Mouse (Mus musculus) heart, postnatal 0 days (tissue): Measurements from ENCODE around the gene Susd1. TPM values are rescaled to one million over a fixed set of nuclear protein-coding genes. Genes with fewer than 3 reads are reported as not detected.

ENCODE experiments used
- ATAC-seq: fragments of 200-750 bp; cut with Nextera tagmentation; 2 replicates; pipeline ENCODE4 v1.8.0; 2017; ENCODE audit warnings: low read depth, moderate number of reproducible peaks, moderate library complexity; ENCODE audit not compliant: insufficient read depth
- DNase-seq: peaks from one replicate; pipeline ENCODE4 v3.0.0-alpha.2; 2016; ENCODE audit warnings: low spot score
- H3K27ac ChIP-seq: fragments of 300-500 bp; sonication (generic); 2 replicates; pipeline ENCODE4 v1.5.1; 2014; ENCODE audit warnings: low read depth, mild to moderate bottlenecking
- H3K27me3 ChIP-seq: fragments of 300-500 bp; sonication (generic); 2 replicates; pipeline ENCODE4 v1.6.1; 2014; ENCODE audit warnings: low read length, mixed read lengths; ENCODE audit not compliant: control insufficient read depth, insufficient read depth
- H3K36me3 ChIP-seq: fragments of 300-500 bp; sonication (generic); replicated peaks from 2 replicates; pipeline ENCODE4 v1.6.1; 2014; ENCODE audit warnings: low read length, mixed read lengths; ENCODE audit not compliant: control insufficient read depth, insufficient read depth
- H3K4me1 ChIP-seq: fragments of 300-500 bp; sonication (generic); 2 replicates; pipeline ENCODE4 v1.6.1; 2014; ENCODE audit warnings: antibody characterized with exemption; ENCODE audit not compliant: control insufficient read depth, insufficient read depth
- H3K4me2 ChIP-seq: fragments of 300-500 bp; sonication (generic); 2 replicates; pipeline ENCODE4 v1.6.1; 2014; ENCODE audit warnings: low read depth, mild to moderate bottlenecking, low read length, moderate library complexity
- H3K4me3 ChIP-seq: fragments of 300-500 bp; sonication (generic); 2 replicates; pipeline ENCODE4 v1.5.1; 2014; ENCODE audit warnings: low read depth, low read length
- H3K9ac ChIP-seq: fragments of 300-500 bp; sonication (generic); replicated peaks from 2 replicates; pipeline ENCODE4 v1.6.1; 2014; ENCODE audit warnings: low read depth, low read length, mixed read lengths
- H3K9me3 ChIP-seq: fragments of 300-500 bp; sonication (generic); replicated peaks from 2 replicates; pipeline ENCODE4 v1.6.1; 2016; ENCODE audit warnings: low read length; ENCODE audit not compliant: control insufficient read depth
- CTCF ChIP-seq: IDR thresholded peaks from 2 replicates; pipeline ENCODE4 v1.5.1; 2016; ENCODE audit warnings: antibody characterized with exemption, control low read depth, low read depth
- EP300 ChIP-seq: IDR thresholded peaks from 2 replicates; pipeline ENCODE4 v1.6.1; 2016; ENCODE audit warnings: antibody characterized with exemption, low read depth
- WGBS: fragments of 180-500 bp; shearing (Covaris S2); extraction: QIAGEN DNeasy Blood & Tissue Kit; methylation state at CpG from one replicate; pipeline ENCODE4 v1.1.7; 2014; 5-methylcytosine and 5-hydroxymethylcytosine counted together
- polyA plus RNA-seq: library from polyadenylated mRNA; unstranded; fragments of >200 nt; fragmentation: Nextera tagmentation; extraction: Ambion mirVana; gene quantifications from 2 replicates; pipeline ENCODE4 v1.2.1, GENCODE M21; 2015
- total RNA-seq: library from RNA; depleted of rRNA; stranded (reverse); fragments of >200 nt; gene quantifications from 2 replicates; pipeline ENCODE4 v1.2.3, GENCODE M21; 2014; ENCODE audit warnings: low replicate concordance

Susd1 gene
- total and polyA plus RNA-seq, 2 experiments from 2014 or later: 2.1 to 6.2 TPM

DNA sequence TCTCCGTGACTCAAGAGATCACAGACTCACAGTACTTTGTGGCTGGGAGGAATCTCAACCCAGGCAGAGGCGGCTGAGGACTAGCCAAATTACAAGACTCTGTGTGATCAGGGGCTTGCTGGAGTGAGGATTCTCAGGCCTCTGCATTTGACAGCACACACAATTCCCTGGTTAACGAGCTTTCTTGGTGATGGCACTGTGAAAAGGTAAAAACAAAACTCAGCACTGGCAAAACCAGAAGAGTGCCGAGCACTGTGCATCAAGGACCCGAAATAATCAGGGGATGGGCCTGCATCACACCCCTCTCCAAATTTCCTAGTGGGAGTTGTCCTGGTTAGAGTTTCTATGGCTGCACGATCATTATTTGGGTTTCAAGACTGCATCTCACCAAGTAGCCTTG, 116.4 kb downstream of the Susd1 start:
- TF ChIP-seq CTCF: no peak
- no peaks in the 10 kb centered on the region for H3K36me3 ChIP-seq
- WGBS: 95% methylated on average over 6 of the region's 6 CpGs

DNA sequence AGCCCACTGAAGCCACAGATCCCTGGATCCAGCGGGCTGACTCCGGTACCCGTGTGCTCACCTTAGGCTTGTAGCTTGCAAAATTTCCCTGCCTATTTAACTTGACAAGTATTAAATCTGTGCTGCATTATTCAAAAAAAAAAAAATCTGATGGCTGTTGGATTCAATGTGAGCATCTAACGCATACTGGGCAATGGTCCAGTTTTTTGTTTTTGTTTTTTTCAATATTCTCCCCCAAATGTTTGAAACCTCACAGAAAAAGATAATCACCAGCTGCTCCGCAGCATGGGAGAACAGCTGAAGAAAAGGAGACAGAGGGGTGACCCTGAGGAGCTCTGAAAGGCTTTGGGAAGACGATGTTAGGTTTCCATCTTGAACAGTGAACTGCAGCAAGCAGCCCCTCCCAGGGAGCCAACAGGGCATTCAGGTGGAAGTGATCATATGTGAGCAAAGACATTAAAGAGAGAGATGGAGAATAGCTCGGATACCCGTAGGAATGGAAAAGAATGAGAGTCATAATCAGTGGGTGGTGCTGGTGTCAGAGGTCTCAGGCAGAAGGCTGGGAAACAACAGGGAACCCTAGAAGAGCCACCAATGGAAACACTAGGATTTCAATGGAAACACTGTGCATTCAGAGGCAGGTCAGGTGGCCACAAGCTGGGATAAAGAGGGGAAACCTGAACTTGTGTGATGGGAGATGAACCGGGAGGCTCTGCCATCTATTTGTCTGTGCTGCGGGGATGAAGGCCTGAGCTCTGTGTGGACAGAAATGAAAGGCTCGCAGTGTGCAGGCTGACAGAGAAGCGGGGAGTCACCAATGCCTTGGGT, 117.0 kb downstream of the Susd1 start:
- no peak overlapping the region for H3K4me2 ChIP-seq
- H3K27me3 ChIP-seq: no peaks in the 10 kb centered on the region
- no peak overlapping the region for H3K4me3 ChIP-seq
- no peaks in the 10 kb centered on the region for H3K36me3 ChIP-seq
- ATAC-seq (no peak), DNase-seq (no peak)
- no peak overlapping the region for H3K9ac ChIP-seq
- no peak overlapping the region for H3K27ac ChIP-seq
- no peaks in the 10 kb centered on the region for H3K9me3 ChIP-seq
- peaks cover 16% of the 10 kb centered on the region; the same call in 1 of the 2 replicates for H3K4me1 ChIP-seq
- WGBS: 81% methylated on average over 12 of the region's 12 CpGs
- TF ChIP-seq CTCF (no peak), EP300 (no peak)

More for the DNA sequence above, 116.4 kb downstream of the Susd1 start:
- Histone ChIP-seq H3K9me3 (no peaks in the 10 kb centered on the region), H3K9ac (no peak overlapping the region), H3K27me3 (no peaks in the 10 kb centered on the region), H3K4me3 (no peak overlapping the region), H3K27ac (no peak overlapping the region), H3K4me1 (peaks cover 16% of the 10 kb centered on the region; the same call in 1 of the 2 replicates), H3K4me2 (no peak overlapping the region)
- DNase-seq: no peak
- ATAC-seq: no peak

- H3K9ac ChIP-seq: no peak overlapping the region
- WGBS: 61% methylated on average over 9 of the region's 9 CpGs
- ATAC-seq (no peak), DNase-seq (no peak)
- no peak overlapping the region for H3K4me3 ChIP-seq
- H3K4me2 ChIP-seq: no peak overlapping the region
- H3K36me3 ChIP-seq: no peaks in the 10 kb centered on the region
- no peaks in the 10 kb centered on the region for H3K27me3 ChIP-seq
- no peak for TF ChIP-seq EP300
- TF ChIP-seq CTCF: no peak
- no peaks in the 10 kb centered on the region for H3K9me3 ChIP-seq
- H3K27ac ChIP-seq: no peak overlapping the region
- peaks cover 27% of the 10 kb centered on the region; the same call in 1 of the 2 replicates for H3K4me1 ChIP-seq
Measured at GRCm38 (mm10) chr4:59319136-59319941, 119.1 kb downstream of the Susd1 start.

DNA sequence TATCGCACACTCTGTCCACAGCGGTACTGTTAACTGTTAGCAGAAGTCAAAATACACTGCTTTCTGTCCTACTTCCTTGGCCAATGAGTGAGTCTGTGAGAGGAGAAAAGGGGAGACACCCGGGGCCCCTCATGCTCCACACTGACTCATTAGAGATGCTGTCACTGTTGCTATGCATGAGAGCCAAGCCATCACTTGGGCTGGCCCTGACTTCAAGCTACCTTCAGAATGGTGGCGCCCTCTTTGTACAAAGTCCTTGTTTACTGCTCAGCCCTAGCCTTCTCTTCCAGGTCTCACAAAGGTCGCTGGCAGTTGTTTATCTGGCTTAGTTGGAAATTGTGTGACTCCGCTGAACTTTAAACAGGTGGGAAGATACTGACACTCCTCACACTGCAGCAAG, 119.8 kb downstream of the Susd1 start:
- no peak overlapping the region for H3K4me3 ChIP-seq
- H3K9me3 ChIP-seq: no peaks in the 10 kb centered on the region
- no peak overlapping the region for H3K9ac ChIP-seq
- ATAC-seq (no peak), DNase-seq (no peak)
- peaks cover 22% of the 10 kb centered on the region; the same call in 1 of the 2 replicates for H3K4me1 ChIP-seq
- H3K4me2 ChIP-seq: no peak overlapping the region
- H3K27me3 ChIP-seq: no peaks in the 10 kb centered on the region
- no peak overlapping the region for H3K27ac ChIP-seq
- 73% methylated on average over 6 of the region's 6 CpGs for WGBS
- H3K36me3 ChIP-seq: no peaks in the 10 kb centered on the region
- TF ChIP-seq EP300: no peak
- no peak for TF ChIP-seq CTCF

- H3K9ac ChIP-seq: no peak overlapping the region
- peak; percentile 70 for ATAC-seq
- TF ChIP-seq EP300: no peak
- TF ChIP-seq CTCF: no peak
- no peak for DNase-seq
- H3K27ac ChIP-seq: no peak overlapping the region
- no peak overlapping the region for H3K4me2 ChIP-seq
- H3K27me3 ChIP-seq: no peaks in the 10 kb centered on the region
- no peak overlapping the region for H3K4me3 ChIP-seq
- peaks cover 11% of the 10 kb centered on the region; the same call in 1 of the 2 replicates for H3K4me1 ChIP-seq
- no peaks in the 10 kb centered on the region for H3K36me3 ChIP-seq
- H3K9me3 ChIP-seq: no peaks in the 10 kb centered on the region
- 43% methylated on average over 15 of the region's 15 CpGs for WGBS
Measured at GRCm38 (mm10) chr4:59315553-59316405, 122.7 kb downstream of the Susd1 start.
